Mouse (Mus musculus): ENCODE data around the gene Gcnt2.
"Not testable (repeated sequence)": the region's sequence is repeated elsewhere in the genome, so short reads cannot be mapped to it uniquely, and the experiment has no call there.

Gene Gcnt2

DNA sequence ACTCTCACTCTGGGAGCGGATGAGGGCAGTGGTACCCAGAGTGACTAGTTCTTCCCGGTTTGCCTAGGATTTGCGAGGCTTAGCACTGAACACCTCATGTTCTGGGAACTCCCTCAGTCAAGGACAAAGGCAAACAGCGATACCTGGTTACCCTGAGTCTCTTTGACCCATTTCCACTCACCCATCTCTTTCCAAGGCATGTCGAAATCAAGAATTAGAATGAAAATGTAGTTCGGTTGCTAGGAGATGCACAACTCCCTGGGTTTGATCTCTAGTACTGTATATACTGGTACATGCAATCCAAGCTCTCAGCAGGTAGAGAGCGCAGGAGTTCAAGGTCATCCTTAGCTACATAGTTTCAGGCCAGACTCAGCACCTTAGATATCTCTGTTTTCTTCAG is 47.0 kb downstream of the Gcnt2 start:
- no peak for DNase-seq (ENCODE audit: low spot score)

DNA sequence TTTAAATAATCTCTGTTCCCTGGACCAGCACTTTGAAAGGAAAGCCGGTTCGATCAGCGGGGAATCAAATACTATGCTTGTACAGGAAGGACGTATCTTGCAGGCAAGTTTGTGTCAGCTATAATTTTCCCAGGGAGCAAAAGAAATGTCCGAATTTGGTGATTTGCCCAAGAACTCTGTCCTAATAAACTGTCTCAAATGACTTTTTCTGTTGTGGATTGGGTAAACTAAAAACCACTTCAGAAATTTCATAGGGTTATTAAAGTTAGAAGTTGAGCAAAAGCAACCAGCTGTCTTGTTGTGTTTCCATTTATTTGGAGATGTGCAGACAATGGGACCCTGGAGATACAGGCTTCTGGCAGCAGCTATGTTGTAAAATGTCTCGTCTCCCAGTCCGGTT is 47.7 kb downstream of the Gcnt2 start:
- no peak for DNase-seq (ENCODE audit: low spot score)

DNA sequence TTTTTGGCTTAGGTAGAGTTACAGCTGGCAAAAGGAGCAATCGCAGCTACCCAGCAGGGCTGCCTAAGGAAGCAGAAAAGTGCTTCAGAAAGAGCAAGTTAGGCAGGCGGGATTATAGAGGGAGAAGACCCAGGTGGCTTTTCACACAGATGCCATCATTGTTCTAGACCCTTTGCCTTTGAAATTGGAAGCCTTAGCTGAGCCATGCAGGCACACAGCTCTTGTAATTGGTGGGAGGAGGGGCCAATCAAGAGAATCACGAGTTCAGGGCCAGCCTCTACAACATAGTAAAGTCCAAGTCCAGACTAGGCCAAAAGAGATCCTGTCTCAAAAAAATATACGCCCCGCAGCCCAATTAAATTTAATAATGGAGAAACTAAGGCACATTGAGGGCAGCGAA is 48.5 kb downstream of the Gcnt2 start:
- DNase-seq (ENCODE audit: low spot score), result no peak

DNA sequence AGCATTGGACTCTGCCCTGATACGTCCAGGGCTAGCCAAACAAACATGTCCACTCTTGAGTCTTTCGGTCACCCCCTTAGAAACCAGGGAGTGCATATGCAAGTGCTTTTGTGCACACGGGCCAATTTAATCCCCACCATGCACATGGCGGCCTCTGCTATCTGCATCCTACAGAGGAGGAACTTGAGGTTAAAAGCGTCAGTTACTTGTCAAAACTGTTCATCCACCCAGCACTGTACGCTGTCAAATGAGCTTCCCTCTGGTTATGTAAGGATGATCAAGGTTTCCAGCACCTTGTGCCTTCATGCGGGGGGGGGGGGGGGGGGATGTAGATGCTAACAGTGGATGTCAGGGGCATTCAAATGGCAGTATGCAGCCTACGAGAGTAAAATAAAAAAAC is 49.5 kb downstream of the Gcnt2 start:
- DNase-seq (ENCODE audit: low spot score), result no peak

DNA sequence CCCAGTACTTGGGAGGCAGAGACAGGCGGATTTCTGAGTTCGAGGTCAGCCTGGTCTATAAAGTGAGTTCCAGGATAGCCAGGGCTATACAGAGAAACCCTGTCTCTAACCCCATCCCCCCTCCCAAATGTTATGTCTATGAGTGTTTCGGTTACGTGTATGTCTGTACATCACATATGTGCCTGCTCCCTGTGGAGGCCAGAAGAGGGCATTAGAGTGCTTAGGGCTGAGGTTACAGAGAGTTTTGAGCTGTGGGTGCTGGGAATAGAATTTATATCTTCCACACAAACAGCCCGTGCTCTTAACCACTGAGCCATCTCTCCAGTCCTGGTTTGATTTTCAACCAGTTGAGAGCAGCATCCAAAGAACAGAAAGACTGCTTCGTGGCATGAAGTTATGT is 50.5 kb downstream of the Gcnt2 start:
- DNase-seq (ENCODE audit: low spot score), result no peak

DNA sequence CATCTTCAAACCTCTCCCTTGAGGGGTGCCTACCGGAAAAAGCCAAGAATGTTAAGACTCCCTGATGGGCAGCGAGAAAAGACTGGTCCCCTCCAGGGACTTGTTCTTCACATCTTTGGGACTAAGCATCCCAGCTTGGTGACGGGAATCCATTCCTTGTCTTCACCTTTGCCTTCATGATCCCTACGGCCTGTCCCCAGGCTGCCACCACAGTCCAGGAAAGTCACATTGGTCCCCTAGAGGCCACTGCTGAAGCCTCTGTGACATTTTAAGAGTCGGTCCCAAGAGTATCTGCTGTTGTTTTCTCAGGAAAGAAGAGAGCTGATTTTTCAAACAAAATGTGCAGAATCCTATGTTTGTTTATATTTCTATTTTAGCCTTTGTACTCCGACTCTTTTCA is 52.4 kb downstream of the Gcnt2 start:
- DNase-seq (ENCODE audit: low spot score), result no peak

DNA sequence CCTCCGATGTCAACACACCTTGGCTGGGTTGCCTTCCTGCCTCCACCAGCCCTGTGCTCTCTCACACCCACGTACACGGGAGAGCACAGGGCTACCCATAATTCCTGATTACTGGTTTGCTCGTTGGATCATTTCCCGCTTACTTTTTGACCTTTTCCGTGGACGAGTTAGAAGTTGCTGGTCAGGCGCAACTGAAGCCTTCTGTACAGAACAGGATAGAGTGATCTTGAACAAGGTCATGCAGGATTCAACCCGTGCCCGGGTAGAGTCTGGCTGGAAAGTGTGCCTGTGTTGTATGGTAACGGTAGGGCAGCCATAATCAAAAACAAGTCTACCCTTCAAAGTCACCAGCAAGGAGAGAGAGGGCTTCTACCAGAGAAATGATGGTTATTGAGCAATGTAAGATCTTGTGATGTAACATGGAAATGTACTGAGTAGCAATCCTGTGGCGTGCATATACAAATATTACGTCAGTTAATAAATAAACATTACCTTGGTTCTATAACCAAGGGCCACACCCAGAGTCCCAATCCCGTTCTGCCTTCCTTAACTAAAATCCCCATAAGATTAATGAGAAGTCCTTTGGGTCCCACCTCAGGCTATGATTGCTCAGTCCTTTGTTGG is 54.0 kb downstream of the Gcnt2 start:
- DNase-seq (ENCODE audit: low spot score), result no peak

DNA sequence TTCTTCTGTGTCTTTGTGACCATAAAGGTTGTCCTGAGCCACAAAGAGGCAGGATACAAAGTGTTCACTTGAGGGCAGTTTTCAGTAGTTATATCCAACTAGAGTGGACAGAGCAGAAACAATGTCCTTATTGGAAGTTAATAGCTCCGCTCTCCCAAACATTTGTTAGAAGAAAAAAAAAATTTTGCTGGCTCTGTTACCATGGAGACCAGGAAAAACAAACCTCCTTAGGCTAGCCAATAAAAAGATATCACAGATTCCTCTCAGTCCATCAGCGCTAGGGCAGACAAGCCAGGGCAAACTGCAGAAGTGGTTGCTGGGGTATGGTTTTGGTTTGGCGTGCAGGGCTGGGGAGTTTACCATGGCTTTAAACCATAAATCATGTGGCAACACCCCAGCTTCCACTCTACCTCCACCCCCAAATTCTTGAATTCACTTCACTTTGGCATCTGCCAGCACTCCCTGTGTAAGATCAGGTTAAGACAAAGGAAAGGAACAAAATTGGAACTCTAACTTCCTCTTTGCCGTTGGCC is 54.6 kb downstream of the Gcnt2 start:
- DNase-seq (ENCODE audit: low spot score), result peak; percentile 36

DNA sequence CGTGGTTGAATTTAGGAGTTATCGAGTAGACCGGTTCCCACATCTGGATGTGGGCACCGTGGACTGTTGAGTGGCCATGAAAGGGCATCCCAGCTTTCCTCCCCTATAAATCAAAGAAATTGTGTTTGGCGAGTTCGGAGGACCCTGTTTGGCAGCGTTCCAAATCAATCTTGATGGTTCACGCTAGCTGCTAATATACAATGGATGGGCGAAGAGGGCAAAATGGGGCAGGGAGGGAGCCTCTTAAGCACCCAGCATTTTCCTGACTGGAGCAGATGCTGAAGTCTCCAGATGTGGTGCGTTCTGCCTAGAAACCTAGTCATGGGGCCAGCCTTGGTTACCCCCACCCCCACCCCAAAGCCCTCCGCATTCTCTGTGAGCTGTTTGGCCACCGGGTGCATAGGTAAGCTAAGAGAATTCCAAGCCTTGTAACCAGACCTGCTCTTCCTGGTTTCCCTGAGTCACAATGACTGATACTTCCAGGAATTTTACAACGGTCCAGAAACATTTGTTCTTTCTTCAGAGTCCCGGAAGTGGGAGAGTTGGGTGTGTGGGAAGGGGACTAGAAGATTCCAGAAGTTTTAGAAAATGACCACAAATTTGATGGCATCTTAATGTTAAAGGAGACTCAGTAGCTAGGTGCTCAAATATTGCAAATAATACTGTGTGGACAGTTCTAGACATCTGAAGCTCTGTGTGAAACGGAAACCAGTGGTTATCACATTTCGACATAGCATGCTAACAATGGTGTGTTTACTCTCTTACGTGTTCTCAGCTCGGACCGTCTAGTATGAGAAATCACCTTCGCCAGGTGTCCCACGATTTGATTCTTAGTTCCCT is 57.0 kb downstream of the Gcnt2 start:
- DNase-seq (ENCODE audit: low spot score), result no peak

DNA sequence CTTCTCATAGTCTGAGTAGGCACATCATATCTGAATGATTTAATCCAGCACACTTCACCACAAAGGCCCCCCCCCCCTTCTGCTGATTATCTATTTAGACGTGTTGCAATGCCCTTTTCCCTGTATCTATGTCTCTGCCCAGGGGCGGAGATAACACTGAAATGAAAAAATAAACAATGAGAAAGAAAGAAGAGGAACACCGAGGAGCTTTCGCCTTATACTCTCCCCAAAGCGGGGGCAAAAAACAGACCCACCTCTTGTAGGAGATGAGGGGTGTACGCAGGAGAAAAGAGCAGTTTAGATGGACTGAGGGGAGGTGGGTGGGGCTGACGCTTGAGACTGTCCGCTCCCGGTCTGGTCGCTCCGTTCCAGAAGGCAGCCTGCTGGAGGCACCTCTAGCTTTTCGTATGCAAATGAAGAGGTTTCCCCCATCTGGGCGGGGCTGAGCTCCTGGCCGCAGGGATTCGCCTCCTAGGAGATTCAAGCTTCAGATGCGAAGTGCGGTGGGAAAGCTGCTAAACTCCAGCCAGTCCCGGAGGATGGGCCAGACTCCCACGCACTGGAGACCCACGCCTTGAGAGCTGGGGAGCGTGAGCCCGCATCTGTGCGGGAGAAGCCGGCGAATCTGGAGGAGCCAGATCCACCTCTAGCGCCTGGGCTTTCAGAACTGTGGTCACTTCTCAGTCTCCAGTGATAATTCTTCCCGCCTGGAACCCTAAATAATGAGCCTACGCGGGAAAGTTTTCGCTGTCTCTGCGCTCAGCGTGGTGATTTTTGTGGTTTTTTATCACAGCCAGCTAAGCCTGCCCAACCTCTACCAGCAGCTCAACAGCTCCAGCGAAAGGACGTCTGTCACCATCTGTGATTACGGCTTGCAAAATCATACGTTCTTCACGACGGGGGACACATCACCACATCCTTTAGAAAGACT is 57.9 kb downstream of the Gcnt2 start:
- peak; percentile 67 for DNase-seq (ENCODE audit: low spot score)

DNA sequence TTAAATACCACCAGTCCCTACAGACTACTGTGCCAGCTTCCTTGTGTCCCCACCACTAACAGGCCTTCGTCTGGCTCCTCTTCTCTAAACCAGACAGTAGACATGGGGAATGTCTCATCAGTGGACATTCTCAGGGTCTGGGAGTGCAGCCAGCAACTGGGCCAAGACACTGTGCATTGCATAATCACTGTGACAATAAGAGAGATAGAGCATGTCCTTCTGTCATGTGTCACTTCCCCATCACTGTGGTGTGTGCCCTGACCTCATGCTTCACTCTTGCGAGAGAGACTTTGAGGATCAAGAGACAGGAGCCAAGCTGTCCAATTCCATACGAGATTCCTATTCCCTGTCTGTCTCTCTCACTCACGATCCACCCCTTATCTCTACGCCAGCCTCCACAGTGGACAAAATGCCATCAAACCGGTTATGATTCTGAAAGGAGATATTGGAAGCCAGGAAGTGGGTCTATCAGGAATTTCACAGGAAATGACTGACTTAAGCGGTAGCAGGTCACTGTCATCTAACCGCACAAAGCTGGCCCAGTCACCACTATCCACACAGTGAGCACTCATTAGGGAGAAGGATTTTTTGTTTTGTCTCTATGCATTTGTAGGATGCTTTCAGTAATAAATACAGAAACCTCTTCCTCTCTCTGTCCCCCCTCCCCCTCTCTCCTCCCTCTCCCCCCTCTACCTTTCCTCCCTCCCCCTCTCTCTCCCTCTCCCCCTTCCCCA is 61.9 kb downstream of the Gcnt2 start:
- peak; percentile 41 for DNase-seq (ENCODE audit: low spot score)

DNA sequence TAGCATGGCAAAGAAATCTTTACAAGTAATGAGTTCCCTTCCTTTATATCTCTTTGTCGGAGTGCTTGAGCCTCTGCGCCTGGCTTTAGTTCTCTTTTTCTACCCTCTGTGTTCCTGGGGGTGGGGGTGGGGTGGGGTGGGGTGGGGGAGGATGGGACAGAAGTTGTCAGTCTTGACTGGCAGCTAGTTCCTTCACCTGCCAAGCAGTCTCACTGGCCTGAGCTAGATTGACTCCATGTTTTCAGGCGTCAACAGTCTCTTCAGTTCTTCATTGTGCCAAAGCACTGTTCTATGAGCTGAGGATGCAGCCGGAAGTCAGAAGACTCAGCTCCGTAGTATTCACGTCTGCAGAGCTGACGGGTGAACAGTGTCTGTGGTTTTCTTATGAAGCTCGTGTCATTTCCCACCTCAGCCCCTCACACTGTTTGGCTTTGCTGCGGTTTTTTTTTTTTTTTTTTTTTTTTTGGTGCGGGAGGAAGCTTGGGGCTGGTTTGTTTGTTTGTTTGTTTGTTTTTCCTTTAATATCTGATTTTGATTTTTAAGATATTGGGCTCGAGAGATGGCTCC is 62.8 kb downstream of the Gcnt2 start:
- DNase-seq (ENCODE audit: low spot score), result no peak

DNA sequence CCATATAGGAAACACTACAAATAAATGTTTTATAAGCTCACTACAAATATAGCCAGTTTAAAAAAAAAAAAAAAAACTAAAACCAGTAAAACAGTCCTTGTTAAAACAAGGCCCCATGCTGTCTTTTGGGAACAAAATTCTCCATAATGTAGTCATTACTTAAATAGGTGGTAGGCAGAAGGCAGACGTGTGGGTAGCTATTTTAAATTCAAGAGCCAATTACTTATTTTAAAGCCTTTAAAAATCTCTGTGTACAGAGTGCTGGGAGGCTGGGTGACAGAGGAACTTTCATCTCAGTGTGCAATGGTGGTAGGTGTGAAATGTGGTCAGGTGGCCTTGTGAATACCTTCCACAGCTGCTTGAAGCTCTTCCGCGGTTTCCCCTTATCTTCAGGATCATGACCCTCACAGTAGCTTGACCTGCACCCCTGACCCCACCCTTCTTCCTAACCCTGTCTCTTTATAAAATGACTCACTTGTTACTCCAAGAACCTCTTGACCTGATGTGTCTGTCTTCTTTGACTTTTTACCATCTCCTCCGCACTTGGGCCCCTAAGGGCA is 64.3 kb downstream of the Gcnt2 start:
- no peak for DNase-seq (ENCODE audit: low spot score)

DNA sequence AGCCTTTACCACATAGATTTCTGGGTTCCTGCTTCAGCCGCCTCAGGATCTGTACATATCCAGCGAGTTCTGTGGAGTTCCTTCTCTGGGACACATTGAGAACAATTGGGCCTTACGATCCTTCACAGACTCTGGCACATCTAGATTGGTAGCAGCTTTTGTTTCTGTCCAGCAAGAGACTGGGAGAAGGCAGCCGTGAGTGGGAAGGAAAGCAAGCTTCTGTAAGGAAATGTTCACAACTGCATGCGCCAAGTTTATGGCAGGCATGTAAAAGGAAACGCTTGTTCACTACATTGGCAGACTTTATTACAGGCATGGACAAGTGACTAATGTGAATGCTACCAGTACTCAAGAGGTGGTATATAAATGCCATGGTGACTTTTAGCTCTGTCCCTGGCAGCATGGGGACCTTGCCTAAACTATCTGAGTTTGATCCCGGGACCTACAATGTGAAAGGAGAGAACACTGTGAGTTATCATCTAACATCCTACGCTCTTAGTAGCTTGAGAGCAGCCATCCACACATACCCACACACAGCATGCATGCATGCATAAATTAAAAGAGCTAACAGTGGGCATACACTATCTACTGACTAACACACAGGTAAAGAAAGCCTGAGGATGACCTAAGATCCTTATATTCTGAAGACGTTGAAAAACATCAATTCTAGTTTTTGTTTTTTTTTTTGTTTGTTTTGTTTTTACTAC is 68.8 kb downstream of the Gcnt2 start:
- DNase-seq (ENCODE audit: low spot score), result no peak

DNA sequence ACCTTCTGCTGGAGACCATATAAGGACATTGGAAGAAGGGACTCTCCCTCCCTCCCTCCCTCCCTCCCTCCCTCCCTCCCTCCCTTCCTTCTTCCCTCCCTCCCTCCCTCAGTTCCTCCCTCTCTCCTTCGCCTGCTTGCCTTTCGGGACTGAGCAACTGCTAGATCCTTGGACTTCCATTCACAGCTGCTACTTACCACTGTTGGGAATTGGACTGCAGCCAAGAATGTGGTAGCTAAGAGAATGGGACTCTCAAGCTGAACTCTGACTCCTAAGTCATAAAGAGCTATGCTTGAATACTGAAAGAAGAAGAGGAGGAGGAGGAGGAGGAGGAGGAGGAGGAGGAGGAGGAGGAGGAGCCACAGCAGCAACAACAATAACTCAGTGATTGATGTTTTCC is 72.3 kb downstream of the Gcnt2 start:
- DNase-seq (ENCODE audit: low spot score), result not testable (repeated sequence)

DNA sequence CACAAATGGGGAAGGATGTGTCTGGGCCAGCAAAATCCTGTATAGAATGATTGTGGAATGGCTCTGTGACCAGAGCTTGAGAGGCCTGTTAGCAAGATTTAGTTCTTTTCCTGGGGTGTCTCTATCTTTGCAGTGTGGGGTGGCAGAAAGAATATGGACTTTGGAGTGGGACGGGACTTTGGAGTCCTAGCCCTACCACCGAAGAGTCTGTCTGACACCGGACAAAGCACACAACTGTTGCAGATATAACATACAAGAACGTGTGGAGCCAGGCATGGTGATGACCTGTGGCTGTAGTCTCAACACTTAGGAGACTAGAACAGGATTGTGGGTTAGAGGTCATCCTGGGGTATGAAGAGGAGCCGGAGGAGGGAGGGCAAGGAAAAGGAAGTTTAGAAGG is 73.0 kb downstream of the Gcnt2 start:
- no peak for DNase-seq (ENCODE audit: low spot score)

DNA sequence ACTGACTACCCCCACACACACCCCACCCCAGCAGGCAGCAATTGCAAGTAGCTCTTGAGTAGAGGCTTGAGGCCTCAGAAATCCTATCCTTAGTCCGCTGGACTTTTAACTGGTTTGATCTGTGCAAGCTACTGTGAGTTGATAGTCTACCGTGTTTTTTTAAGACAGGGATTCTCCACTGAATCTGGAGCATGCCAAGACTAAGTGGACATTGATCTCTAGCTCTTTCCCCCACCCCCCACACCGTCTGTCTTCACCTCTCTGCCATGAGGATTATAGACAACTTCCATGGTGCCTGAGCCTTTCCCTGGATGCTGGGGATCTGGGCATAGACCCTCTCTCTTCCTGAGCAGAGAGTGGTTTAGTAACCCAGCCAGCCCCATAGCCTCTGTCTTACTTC is 74.8 kb downstream of the Gcnt2 start:
- DNase-seq (ENCODE audit: low spot score), result no peak

DNA sequence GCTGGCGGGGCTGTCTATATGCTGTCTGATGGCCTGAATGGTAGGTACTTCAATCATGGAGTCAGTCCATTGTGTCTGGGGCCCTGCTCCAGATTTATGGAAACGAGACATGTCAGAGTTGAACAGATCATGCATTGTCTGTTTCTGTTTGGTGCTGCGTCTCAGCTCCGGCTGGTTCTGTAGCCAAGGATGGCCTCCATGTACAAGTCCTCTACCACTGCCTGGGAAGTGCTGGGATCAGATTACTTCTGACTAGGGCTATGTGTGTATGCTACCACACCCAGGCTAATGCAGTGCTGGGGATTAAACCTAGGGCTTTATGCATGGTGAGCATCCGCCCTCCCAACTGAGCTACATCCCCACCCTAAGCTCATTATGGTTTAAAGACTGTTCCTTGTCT is 78.0 kb downstream of the Gcnt2 start:
- no peak for DNase-seq (ENCODE audit: low spot score)

DNA sequence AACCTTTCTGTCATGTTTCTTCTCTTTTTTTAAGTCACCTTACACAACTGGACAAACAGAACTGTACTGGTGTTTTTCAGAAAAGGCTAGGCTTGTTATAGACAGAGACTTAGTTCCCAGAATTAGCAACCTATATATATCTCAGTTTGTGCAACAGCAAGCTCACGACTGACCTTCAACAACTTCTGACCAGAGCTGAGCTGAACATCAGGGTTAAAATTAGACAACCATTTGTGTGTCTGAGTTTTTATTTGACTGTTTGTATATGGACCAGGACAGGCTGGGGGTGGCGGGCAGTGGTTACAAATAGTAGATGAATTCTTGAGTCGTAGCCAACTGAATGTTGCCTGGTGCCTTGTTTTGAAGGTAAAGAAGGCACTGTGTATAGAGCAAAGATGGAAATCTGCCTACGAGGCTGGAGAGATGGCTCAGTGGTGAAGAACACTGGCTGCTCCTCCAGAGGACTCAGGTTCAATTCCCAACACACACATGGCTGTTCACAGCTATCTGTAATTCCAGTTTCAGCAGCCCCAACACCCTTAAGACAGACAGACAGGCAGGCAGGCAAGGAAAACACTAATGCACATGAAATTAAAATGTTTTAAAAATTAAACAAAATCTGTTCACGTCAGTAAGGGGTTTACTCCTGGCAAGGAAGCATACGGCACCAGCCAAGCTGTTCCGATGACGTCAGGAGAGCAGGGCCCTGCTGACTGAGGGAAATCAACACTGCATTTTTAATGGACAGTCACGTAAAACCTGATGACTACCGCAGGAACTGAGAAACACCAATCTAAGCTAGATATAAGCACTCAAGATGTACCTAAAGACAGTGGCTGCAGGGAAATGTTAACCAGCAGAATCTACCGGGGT is 79.2 kb downstream of the Gcnt2 start:
- no peak for DNase-seq (ENCODE audit: low spot score)
